Comparison of ENCODE assay signal across 9 mouse cellular contexts in the genomic region with DNA sequence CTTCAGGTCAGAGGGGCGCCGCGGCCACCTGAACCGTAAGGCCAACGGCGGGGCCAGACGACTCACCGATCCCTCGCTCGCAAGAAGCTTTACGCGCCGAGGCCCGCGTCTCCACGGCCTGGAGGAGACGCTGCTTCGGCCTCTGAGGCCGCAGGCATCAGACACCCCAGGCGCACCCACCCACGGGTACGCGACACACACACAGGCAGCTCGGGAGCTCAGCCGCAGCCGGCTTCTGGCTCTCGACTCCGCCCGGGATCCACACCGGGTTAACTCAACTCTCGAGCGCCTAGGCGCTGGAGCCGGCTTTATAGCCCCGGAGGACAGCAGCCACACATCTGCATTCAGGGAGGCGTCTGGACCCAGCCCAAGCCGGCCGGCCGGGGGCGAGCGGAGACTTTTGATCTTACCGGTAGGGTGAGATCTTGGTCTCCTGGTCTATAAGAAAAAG. TPM values are rescaled to one million over a fixed set of nuclear protein-coding genes. Genes with fewer than 3 reads are reported as not detected.
A peak's percentile ranks its signal among the peaks of the same experiment; 100 is the strongest.
DNase-seq lines count a peak whose midpoint lies in the region; ATAC-seq and TF ChIP-seq lines count a peak whose summit lies in the region.
"Had no signal": no experiment of that assay in that cellular context is flagged by ENCODE, and none has a peak within 500 bp of the region (broad histone marks: within the 10 kb centered on the region; RNA-seq: fewer than 3 reads in every experiment).

No protein-coding gene starts in this region.

- TF ChIP-seq CTCF in liver, adult 2 months (IDR thresholded peaks at IDR 0.05; ENCODE audit: low read depth, low read length), result no peak

- no peaks in the 10 kb centered on the region for H3K4me1 ChIP-seq in brown adipose tissue, adult 24 weeks (ENCODE audit: control insufficient read depth, insufficient read depth, insufficient read length, low read length)
- peaks cover 27% of the 10 kb centered on the region for H3K4me1 ChIP-seq in hindbrain, embryonic 14.5 days (replicated peaks; ENCODE audit: control insufficient read depth, insufficient read depth, low read length)
- H3K4me1 ChIP-seq in liver, adult 2 months (ENCODE audit: control insufficient read depth, insufficient read depth, low read length), result peaks cover 2% of the 10 kb centered on the region; the same call in 1 of the 2 replicates
- peaks cover 27% of the 10 kb centered on the region for H3K4me1 ChIP-seq in neural tube, embryonic 12.5 days

- no peak for TF ChIP-seq POLR2A in liver, adult 2 months (IDR thresholded peaks at IDR 0.05; ENCODE audit: extremely low read depth, insufficient read depth, low read length)

- peak; percentile 96 for DNase-seq in heart, adult 11 months
- DNase-seq in heart, adult 8-10 months (ENCODE audit: low spot score), result no peak
- peak; percentile 53 for DNase-seq in gastrocnemius, adult 18-20 months (ENCODE audit: low spot score)
- no peak for DNase-seq in hindbrain, embryonic 14.5 days (ENCODE audit: low spot score)
- no peak for DNase-seq in liver, adult 2 months (ENCODE audit: extremely low read depth, low read depth, low spot score)
- DNase-seq in B cell, adult 2 months, result no peak

- H3K4me2 ChIP-seq in hindbrain, embryonic 14.5 days (replicated peaks), result peak overlapping the region; percentile 98
- H3K4me2 ChIP-seq in neural tube, embryonic 12.5 days (replicated peaks), result peak overlapping the region; percentile 97

- no peaks in the 10 kb centered on the region for H3K9me3 ChIP-seq in hindbrain, embryonic 14.5 days (ENCODE audit: control insufficient read depth, low read length)
- no peaks in the 10 kb centered on the region for H3K9me3 ChIP-seq in neural tube, embryonic 12.5 days

- peak overlapping the region; percentile 99 for H3K4me3 ChIP-seq in brown adipose tissue, adult 24 weeks (ENCODE audit: insufficient read depth, low read depth, low read length)
- H3K4me3 ChIP-seq in hindbrain, embryonic 14.5 days (replicated peaks; ENCODE audit: low read length), result peak overlapping the region; percentile 79
- H3K4me3 ChIP-seq in liver, adult 2 months (ENCODE audit: insufficient read depth, low read depth, low read length), result peak overlapping the region; percentile 63
- peak overlapping the region; percentile 89 for H3K4me3 ChIP-seq in neural tube, embryonic 12.5 days

- H3K79me2 ChIP-seq in liver, adult 2 months (ENCODE audit: control insufficient read depth, insufficient read depth, low read length), result no peaks in the 10 kb centered on the region

- H3K27ac ChIP-seq in brown adipose tissue, adult 24 weeks (replicated peaks; ENCODE audit: low read depth, low read length), result no peak overlapping the region
- peak overlapping the region; percentile 91 for H3K27ac ChIP-seq in hindbrain, embryonic 14.5 days
- no peak overlapping the region for H3K27ac ChIP-seq in liver, adult 2 months (replicated peaks; ENCODE audit: insufficient read depth, low read depth, low read length)
- peak overlapping the region; percentile 47; the same call in 1 of the 2 replicates for H3K27ac ChIP-seq in neural tube, embryonic 12.5 days

- WGBS in hindbrain, embryonic 14.5 days, result under 1% methylated on average over 39 of the region's 42 CpGs
- under 1% methylated on average over 42 of the region's 42 CpGs for WGBS in liver, adult 2 months
- WGBS in neural tube, embryonic 12.5 days, result under 1% methylated on average over 42 of the region's 42 CpGs

- H3K9ac ChIP-seq in hindbrain, embryonic 14.5 days, result peak overlapping the region; percentile 84
- peak overlapping the region; percentile 50 for H3K9ac ChIP-seq in liver, adult 2 months (ENCODE audit: low read depth, low read length)
- H3K9ac ChIP-seq in neural tube, embryonic 12.5 days, result peak overlapping the region; percentile 90

- ATAC-seq in hindbrain, embryonic 14.5 days (ENCODE audit: low FRiP score), result no peak
- ATAC-seq in neural tube, embryonic 12.5 days (ENCODE audit: low FRiP score, low read depth), result 0 out of 2 replicates have a peak, but pooled peaks have one; percentile 6

- H3K36me3 ChIP-seq in hindbrain, embryonic 14.5 days (replicated peaks; ENCODE audit: control insufficient read depth, insufficient read depth), result no peaks in the 10 kb centered on the region
- no peaks in the 10 kb centered on the region for H3K36me3 ChIP-seq in liver, adult 2 months (ENCODE audit: control insufficient read depth, insufficient read depth, low read length)
- no peaks in the 10 kb centered on the region for H3K36me3 ChIP-seq in neural tube, embryonic 12.5 days

- H3K27me3 ChIP-seq in hindbrain, embryonic 14.5 days (ENCODE audit: control insufficient read depth, insufficient read depth, low read length), result peaks cover 35% of the 10 kb centered on the region
- H3K27me3 ChIP-seq in liver, adult 2 months (ENCODE audit: control insufficient read depth, insufficient read depth, low read length), result peaks cover 19% of the 10 kb centered on the region
- H3K27me3 ChIP-seq in neural tube, embryonic 12.5 days (replicated peaks), result peaks cover 38% of the 10 kb centered on the region
- H3K27me3 ChIP-seq: CH12.LX had no signal

RNA-seq across cellular contexts. Expression of a gene that starts 2.1 kb away (rescaled TPM):
- 1 to 10 TPM; 2.7 to 4.2 (median 3.8) TPM for total RNA-seq in heart, adult 8-10 months (2022)
- polyA plus RNA-seq in brown adipose tissue, adult 24 weeks (2012; ENCODE audit: insufficient read depth, insufficient read length, missing spikeins), result 0.58 and 0.79 TPM in 2 replicates
- total RNA-seq in gastrocnemius, adult 18-20 months (2021), result 1 to 10 TPM; 2.0 to 2.2 TPM
- polyA plus RNA-seq in hindbrain, embryonic 14.5 days (2014; fragmentation: Nextera tagmentation; extraction: Ambion mirVana), result 38.2 and 55.9 TPM in 2 replicates
- total RNA-seq in liver, adult 2 months (2014; rRNA removed), result 0.28 and 0.47 TPM in 2 replicates
- polyA plus RNA-seq in liver, adult 2 months (2012; rRNA removed), result 0.22 and 0.34 TPM in 2 replicates
- 26.2 and 29.8 TPM in 2 replicates for polyA plus RNA-seq in neural tube, embryonic 12.5 days (2016; fragmentation: Nextera tagmentation; extraction: Ambion mirVana)
- total RNA-seq: CH12.LX had no signal

Comparison
In these comparisons a context has a peak if more than half of its experiments do, and no peak if none do; other contexts are left out.
1. DNase-seq: peak in heart, adult 11 months (single experiment) and gastrocnemius, adult 18-20 months (single experiment); none in heart, adult 8-10 months (single experiment), hindbrain, embryonic 14.5 days (single experiment), liver, adult 2 months (single experiment) and B cell, adult 2 months (0 of 2).
2. H3K27ac ChIP-seq: peak in hindbrain, embryonic 14.5 days (single experiment) and neural tube, embryonic 12.5 days (single experiment); none in brown adipose tissue, adult 24 weeks (single experiment) and liver, adult 2 months (single experiment).
3. RNA of a gene that starts 2.1 kb away (polyA plus RNA-seq): 38.2 to 55.9 TPM in hindbrain, embryonic 14.5 days and 26.2 to 29.8 TPM in neural tube, embryonic 12.5 days; 0.58 to 0.79 TPM in brown adipose tissue, adult 24 weeks and 0.22 to 0.34 TPM in liver, adult 2 months; every median in the first group is over 10 times any median in the second.
4. Peak in every context shown above with its lines, with median percentiles within 50 percentile points of each other: H3K4me3 ChIP-seq and H3K9ac ChIP-seq.